Mouse (Mus musculus): ENCODE results near the gene Fam217b. TPM values are rescaled to one million over a fixed set of nuclear protein-coding genes. Genes with fewer than 3 reads are reported as not detected.

Fam217b gene
- polyA plus RNA-seq, 1 experiment from 2014 or later, result 5.3 TPM

DNA sequence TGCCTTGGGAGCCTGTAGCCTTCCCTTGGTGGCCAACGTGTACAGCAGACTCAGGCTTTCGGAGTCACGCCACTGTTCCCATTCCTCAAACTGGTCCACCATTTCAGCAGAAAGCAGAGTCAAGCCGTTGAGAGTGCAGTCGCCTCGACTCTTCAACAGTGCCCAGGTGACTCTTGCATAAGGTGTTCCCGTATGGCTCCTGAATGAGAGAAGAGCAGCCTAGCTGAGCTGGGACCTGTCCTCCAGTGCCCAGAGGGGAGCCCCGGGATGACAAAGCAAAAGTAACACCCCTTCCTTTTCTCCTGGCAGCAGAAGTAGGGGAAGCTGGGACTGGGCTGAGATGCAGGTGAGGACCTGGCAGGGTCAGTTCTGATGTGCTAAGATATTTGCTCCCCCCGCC is 13.9 kb downstream of the Fam217b start:
- H3K36me3 ChIP-seq (ENCODE audit: control insufficient read depth, insufficient read depth, low read length), result no peaks in the 10 kb centered on the region
- no peak overlapping the region for H3K4me3 ChIP-seq (ENCODE audit: low read depth, low read length)
- no peaks in the 10 kb centered on the region for H3K27me3 ChIP-seq (ENCODE audit: control insufficient read depth, insufficient read depth, low read length)
- no peaks in the 10 kb centered on the region for H3K9me3 ChIP-seq (ENCODE audit: control insufficient read depth, low read length)
- no peak overlapping the region for H3K27ac ChIP-seq (replicated peaks; ENCODE audit: low read depth, low read length)
- DNase-seq (ENCODE audit: low spot score) (no peak), ATAC-seq (ENCODE audit: insufficient number of reproducible peaks, low FRiP score, low TSS enrichment, low read depth) (no peak)
- no peak overlapping the region for H3K9ac ChIP-seq (ENCODE audit: low read length)
- peaks cover under 1% of the 10 kb centered on the region for H3K4me1 ChIP-seq (ENCODE audit: control insufficient read depth, insufficient read depth, low read length)
- WGBS, result 71% methylated on average over 9 of the region's 9 CpGs
- no peak overlapping the region for H3K4me2 ChIP-seq (ENCODE audit: low read depth, severe bottlenecking)

DNA sequence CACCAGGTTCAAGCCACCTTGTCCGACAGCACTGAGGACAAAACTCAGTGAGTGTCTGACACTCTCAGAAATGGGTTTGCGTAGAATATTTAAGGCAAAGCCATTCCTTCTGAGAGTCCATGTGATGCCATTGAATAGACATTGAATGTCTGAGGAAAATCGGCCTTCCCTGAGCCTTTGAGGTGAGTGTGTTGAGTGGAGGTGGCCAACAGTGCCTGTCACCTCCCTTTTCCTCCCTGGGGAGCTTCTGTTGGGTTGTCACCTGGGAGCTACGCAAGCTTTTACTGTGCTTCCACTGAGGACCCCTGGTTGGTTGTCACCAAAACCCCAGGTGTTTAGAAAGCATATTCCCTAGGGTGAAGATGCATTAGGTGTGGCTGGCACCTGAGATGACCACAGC is 14.4 kb downstream of the Fam217b start:
- no peaks in the 10 kb centered on the region for H3K27me3 ChIP-seq (ENCODE audit: control insufficient read depth, insufficient read depth, low read length)
- ATAC-seq (ENCODE audit: insufficient number of reproducible peaks, low FRiP score, low TSS enrichment, low read depth) (no peak), DNase-seq (ENCODE audit: low spot score) (no peak)
- no peaks in the 10 kb centered on the region for H3K4me1 ChIP-seq (ENCODE audit: control insufficient read depth, insufficient read depth, low read length)
- 78% methylated on average over 4 of the region's 4 CpGs for WGBS
- no peak overlapping the region for H3K4me2 ChIP-seq (ENCODE audit: low read depth, severe bottlenecking)
- H3K36me3 ChIP-seq (ENCODE audit: control insufficient read depth, insufficient read depth, low read length), result no peaks in the 10 kb centered on the region
- H3K4me3 ChIP-seq (ENCODE audit: low read depth, low read length), result no peak overlapping the region
- H3K9ac ChIP-seq (ENCODE audit: low read length), result no peak overlapping the region
- H3K9me3 ChIP-seq (ENCODE audit: control insufficient read depth, low read length), result no peaks in the 10 kb centered on the region
- H3K27ac ChIP-seq (replicated peaks; ENCODE audit: low read depth, low read length), result no peak overlapping the region

- DNase-seq (ENCODE audit: low spot score) (no peak), ATAC-seq (ENCODE audit: insufficient number of reproducible peaks, low FRiP score, low TSS enrichment, low read depth) (no peak)
- Histone ChIP-seq H3K4me3 (ENCODE audit: low read depth, low read length) (no peak overlapping the region), H3K36me3 (ENCODE audit: control insufficient read depth, insufficient read depth, low read length) (no peaks in the 10 kb centered on the region), H3K4me1 (ENCODE audit: control insufficient read depth, insufficient read depth, low read length) (no peaks in the 10 kb centered on the region), H3K9ac (ENCODE audit: low read length) (no peak overlapping the region), H3K9me3 (ENCODE audit: control insufficient read depth, low read length) (no peaks in the 10 kb centered on the region), H3K27me3 (ENCODE audit: control insufficient read depth, insufficient read depth, low read length) (no peaks in the 10 kb centered on the region), H3K27ac (replicated peaks; ENCODE audit: low read depth, low read length) (no peak overlapping the region), H3K4me2 (ENCODE audit: low read depth, severe bottlenecking) (no peak overlapping the region)
- WGBS, result 83% methylated on average over 6 of the region's 6 CpGs
These were observed 15.1 kb downstream of the Fam217b start for GRCm38 (mm10) chr2:178429426-178429825.

DNA sequence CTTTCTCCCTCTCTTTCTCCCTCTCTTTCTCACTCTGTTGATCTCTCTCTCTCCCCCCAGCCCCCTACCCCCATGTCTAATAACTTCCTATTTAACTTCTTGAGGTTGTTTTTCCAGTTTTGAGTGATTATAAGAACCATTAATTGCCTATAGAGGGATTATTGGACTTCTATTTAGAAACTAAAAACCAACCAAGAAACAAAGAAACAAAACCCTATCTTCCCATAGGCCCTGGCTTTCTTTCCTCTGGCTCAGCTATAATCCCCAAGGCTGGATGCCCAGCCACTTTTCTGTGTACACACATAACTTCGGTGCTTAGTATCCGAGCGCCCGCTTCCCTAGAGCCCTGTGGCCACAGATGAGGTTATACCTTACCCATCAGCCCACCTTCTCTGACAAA is 15.9 kb downstream of the Fam217b start, which contains the start of gene Cdh26:
TSS of gene Cdh26 (plus strand) at position 301 of the 400 bp plus-strand sequence.
- Histone ChIP-seq H3K27ac (replicated peaks; ENCODE audit: low read depth, low read length) (no peak within 1 kb of the TSS), H3K9ac (ENCODE audit: low read length) (no peak within 1 kb of the TSS), H3K27me3 (ENCODE audit: control insufficient read depth, insufficient read depth, low read length) (no peaks in the 10 kb centered on the region), H3K4me2 (ENCODE audit: low read depth, severe bottlenecking) (no peak within 1 kb of the TSS), H3K36me3 (ENCODE audit: control insufficient read depth, insufficient read depth, low read length) (no peaks in the 10 kb centered on the region), H3K4me3 (ENCODE audit: low read depth, low read length) (no peak within 1 kb of the TSS), H3K9me3 (ENCODE audit: control insufficient read depth, low read length) (no peaks in the 10 kb centered on the region), H3K4me1 (ENCODE audit: control insufficient read depth, insufficient read depth, low read length) (no peaks in the 10 kb centered on the region)
- DNase-seq (ENCODE audit: low spot score) (no peak), ATAC-seq (ENCODE audit: insufficient number of reproducible peaks, low FRiP score, low TSS enrichment, low read depth) (no peak)
- WGBS, result 96% methylated on average over 4 of the region's 4 CpGs

DNA sequence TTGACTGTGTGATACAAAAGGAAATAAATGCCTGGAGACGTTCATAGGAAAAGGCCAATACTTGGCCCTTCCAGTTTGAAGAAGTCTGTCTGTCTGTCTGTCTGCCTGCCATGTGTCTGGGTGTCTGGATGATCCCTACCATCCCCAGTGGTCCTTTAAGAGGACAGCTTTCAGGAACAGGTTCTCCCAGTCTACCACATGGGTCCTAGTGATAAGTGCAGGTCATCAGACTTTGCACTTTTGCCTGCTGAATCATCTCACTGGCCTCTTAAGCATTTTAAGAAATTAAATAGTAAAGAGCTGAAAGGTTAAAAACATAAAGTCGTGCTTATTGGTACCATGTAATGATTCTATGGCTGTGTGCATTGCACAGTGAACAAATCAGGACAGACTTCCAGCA is 19.2 kb downstream of the Fam217b start:
- Histone ChIP-seq H3K4me2 (ENCODE audit: low read depth, severe bottlenecking) (no peak overlapping the region), H3K36me3 (ENCODE audit: control insufficient read depth, insufficient read depth, low read length) (no peaks in the 10 kb centered on the region), H3K4me1 (ENCODE audit: control insufficient read depth, insufficient read depth, low read length) (no peaks in the 10 kb centered on the region), H3K27me3 (ENCODE audit: control insufficient read depth, insufficient read depth, low read length) (no peaks in the 10 kb centered on the region), H3K9me3 (ENCODE audit: control insufficient read depth, low read length) (no peaks in the 10 kb centered on the region), H3K27ac (replicated peaks; ENCODE audit: low read depth, low read length) (no peak overlapping the region), H3K9ac (ENCODE audit: low read length) (no peak overlapping the region), H3K4me3 (ENCODE audit: low read depth, low read length) (no peak overlapping the region)
- no peak for ATAC-seq (ENCODE audit: insufficient number of reproducible peaks, low FRiP score, low TSS enrichment, low read depth)
- 83% methylated on average over 2 of the region's 2 CpGs for WGBS
- DNase-seq (ENCODE audit: low spot score), result no peak

- Histone ChIP-seq H3K9ac (ENCODE audit: low read length) (no peak overlapping the region), H3K27ac (replicated peaks; ENCODE audit: low read depth, low read length) (no peak overlapping the region), H3K27me3 (ENCODE audit: control insufficient read depth, insufficient read depth, low read length) (no peaks in the 10 kb centered on the region), H3K36me3 (ENCODE audit: control insufficient read depth, insufficient read depth, low read length) (no peaks in the 10 kb centered on the region), H3K4me1 (ENCODE audit: control insufficient read depth, insufficient read depth, low read length) (no peaks in the 10 kb centered on the region), H3K4me2 (ENCODE audit: low read depth, severe bottlenecking) (no peak overlapping the region), H3K9me3 (ENCODE audit: control insufficient read depth, low read length) (no peaks in the 10 kb centered on the region), H3K4me3 (ENCODE audit: low read depth, low read length) (no peak overlapping the region)
- WGBS, result 74% methylated on average over 2 of the region's 2 CpGs
- DNase-seq (ENCODE audit: low spot score) (no peak), ATAC-seq (ENCODE audit: insufficient number of reproducible peaks, low FRiP score, low TSS enrichment, low read depth) (no peak)
These were observed 19.6 kb downstream of the Fam217b start for GRCm38 (mm10) chr2:178433903-178434302.

DNA sequence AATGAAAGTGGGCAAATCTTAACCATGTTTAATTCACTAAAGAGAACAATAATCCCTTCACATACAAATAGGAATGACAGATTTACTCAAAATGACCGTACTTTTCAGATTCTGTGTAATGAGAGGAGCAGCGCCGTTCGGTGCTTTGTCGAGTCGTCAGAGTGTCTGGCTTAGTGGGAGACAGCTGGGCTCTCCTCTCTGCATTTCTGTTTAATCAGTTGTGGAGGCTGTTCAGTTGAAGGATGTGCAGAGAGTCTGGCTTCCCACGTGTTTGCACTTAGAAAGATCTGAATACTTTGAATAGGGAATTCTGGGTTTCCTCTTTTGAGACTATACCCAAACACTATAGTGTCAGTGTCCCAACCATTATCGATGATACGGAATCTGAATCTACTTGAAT is 23.0 kb downstream of the Fam217b start:
- no peak overlapping the region for H3K4me2 ChIP-seq (ENCODE audit: low read depth, severe bottlenecking)
- no peak overlapping the region for H3K9ac ChIP-seq (ENCODE audit: low read length)
- H3K27me3 ChIP-seq (ENCODE audit: control insufficient read depth, insufficient read depth, low read length), result no peaks in the 10 kb centered on the region
- no peak overlapping the region for H3K27ac ChIP-seq (replicated peaks; ENCODE audit: low read depth, low read length)
- H3K9me3 ChIP-seq (ENCODE audit: control insufficient read depth, low read length), result no peaks in the 10 kb centered on the region
- no peaks in the 10 kb centered on the region for H3K4me1 ChIP-seq (ENCODE audit: control insufficient read depth, insufficient read depth, low read length)
- 65% methylated on average over 9 of the region's 9 CpGs for WGBS
- ATAC-seq (ENCODE audit: insufficient number of reproducible peaks, low FRiP score, low TSS enrichment, low read depth), result no peak
- no peaks in the 10 kb centered on the region for H3K36me3 ChIP-seq (ENCODE audit: control insufficient read depth, insufficient read depth, low read length)
- DNase-seq (ENCODE audit: low spot score), result no peak
- H3K4me3 ChIP-seq (ENCODE audit: low read depth, low read length), result no peak overlapping the region

GRCm38 (mm10) chr2:178449386-178449785 is 35.1 kb downstream of the Fam217b start:
- no peak overlapping the region for H3K4me3 ChIP-seq (ENCODE audit: low read depth, low read length)
- WGBS, result 89% methylated on average over 4 of the region's 4 CpGs
- no peaks in the 10 kb centered on the region for H3K9me3 ChIP-seq (ENCODE audit: control insufficient read depth, low read length)
- H3K4me1 ChIP-seq (ENCODE audit: control insufficient read depth, insufficient read depth, low read length), result no peaks in the 10 kb centered on the region
- H3K9ac ChIP-seq (ENCODE audit: low read length), result no peak overlapping the region
- H3K27ac ChIP-seq (replicated peaks; ENCODE audit: low read depth, low read length), result no peak overlapping the region
- DNase-seq (ENCODE audit: low spot score) (no peak), ATAC-seq (ENCODE audit: insufficient number of reproducible peaks, low FRiP score, low TSS enrichment, low read depth) (no peak)
- H3K4me2 ChIP-seq (ENCODE audit: low read depth, severe bottlenecking), result no peak overlapping the region
- no peaks in the 10 kb centered on the region for H3K27me3 ChIP-seq (ENCODE audit: control insufficient read depth, insufficient read depth, low read length)
- no peaks in the 10 kb centered on the region for H3K36me3 ChIP-seq (ENCODE audit: control insufficient read depth, insufficient read depth, low read length)

DNA sequence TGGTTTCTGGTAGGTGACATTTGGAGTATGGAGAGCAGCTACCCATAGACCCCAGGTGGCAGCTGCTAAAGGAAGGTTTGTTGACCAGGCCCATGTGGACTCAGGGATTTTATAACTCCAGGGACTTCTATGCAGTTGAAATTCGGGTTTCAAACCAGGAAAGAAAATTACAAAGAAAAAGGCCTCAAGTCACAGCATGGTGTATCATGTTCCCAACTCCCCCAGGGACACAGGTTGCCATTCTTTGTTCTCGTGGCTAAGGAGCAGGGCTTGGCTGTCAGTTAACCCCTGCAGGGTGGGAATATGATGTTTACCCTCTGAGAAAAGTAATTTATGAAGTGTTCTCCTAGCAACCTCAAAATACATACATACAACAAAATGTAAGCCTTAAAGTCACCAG is 35.9 kb downstream of the Fam217b start:
- Histone ChIP-seq H3K27me3 (ENCODE audit: control insufficient read depth, insufficient read depth, low read length) (no peaks in the 10 kb centered on the region), H3K4me1 (ENCODE audit: control insufficient read depth, insufficient read depth, low read length) (peaks cover 4% of the 10 kb centered on the region), H3K4me2 (ENCODE audit: low read depth, severe bottlenecking) (no peak overlapping the region), H3K27ac (replicated peaks; ENCODE audit: low read depth, low read length) (no peak overlapping the region), H3K9me3 (ENCODE audit: control insufficient read depth, low read length) (no peaks in the 10 kb centered on the region), H3K36me3 (ENCODE audit: control insufficient read depth, insufficient read depth, low read length) (no peaks in the 10 kb centered on the region), H3K9ac (ENCODE audit: low read length) (no peak overlapping the region), H3K4me3 (ENCODE audit: low read depth, low read length) (no peak overlapping the region)
- ATAC-seq (ENCODE audit: insufficient number of reproducible peaks, low FRiP score, low TSS enrichment, low read depth) (no peak), DNase-seq (ENCODE audit: low spot score) (no peak)
- WGBS, result 21% methylated on average over 2 of the region's 2 CpGs

Data from limb, embryonic 11.5 days (tissue).